19 mouse cellular contexts compared by ENCODE assay signal in the genomic region with DNA sequence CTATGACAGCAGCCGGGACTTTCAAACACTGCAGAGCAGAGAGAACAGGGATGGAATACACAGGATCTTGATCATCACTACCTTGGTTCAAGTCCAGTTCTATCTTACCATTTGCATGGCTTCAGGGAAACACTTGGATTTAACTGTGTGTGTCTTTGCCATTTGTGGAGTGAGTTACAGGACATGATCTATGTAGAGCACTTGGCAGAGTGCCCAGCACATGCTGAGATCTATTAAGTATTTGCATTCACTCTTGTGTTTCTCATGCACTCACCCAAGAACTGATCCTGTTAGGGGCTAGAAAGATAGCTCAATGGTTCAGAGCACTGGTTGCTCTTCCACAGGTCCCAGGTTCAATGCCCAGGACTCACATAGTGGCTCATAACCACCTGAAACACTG. TPM values are rescaled to one million over a fixed set of nuclear protein-coding genes. Genes with fewer than 3 reads are reported as not detected.
A peak's percentile ranks its signal among the peaks of the same experiment; 100 is the strongest.
DNase-seq lines count a peak whose midpoint lies in the region; ATAC-seq and TF ChIP-seq lines count a peak whose summit lies in the region.
"Had no signal": no experiment of that assay in that cellular context is flagged by ENCODE, and none has a peak within 500 bp of the region (broad histone marks: within the 10 kb centered on the region; RNA-seq: fewer than 3 reads in every experiment).

No protein-coding gene starts in this region.

- no peak overlapping the region for H3K9ac ChIP-seq in forebrain, embryonic 14.5 days (ENCODE audit: low read length)
- no peak overlapping the region for H3K9ac ChIP-seq in forebrain, embryonic 16.5 days (replicated peaks; ENCODE audit: low read depth, low read length)
- H3K9ac ChIP-seq in liver, postnatal 0 days (replicated peaks): no peak overlapping the region
- H3K9ac ChIP-seq: embryonic facial prominence, embryonic 15.5 days; limb, embryonic 15.5 days; midbrain, embryonic 12.5 days had no signal

- H3K27ac ChIP-seq in forebrain, embryonic 14.5 days (ENCODE audit: low read depth, low read length): no peak overlapping the region
- H3K27ac ChIP-seq in forebrain, embryonic 16.5 days (ENCODE audit: low read length): no peak overlapping the region
- no peak overlapping the region for H3K27ac ChIP-seq in liver, postnatal 0 days (ENCODE audit: low read depth)
- H3K27ac ChIP-seq: embryonic facial prominence, embryonic 15.5 days; limb, embryonic 15.5 days; midbrain, embryonic 12.5 days had no signal

- no peaks in the 10 kb centered on the region for H3K4me1 ChIP-seq in forebrain, embryonic 14.5 days (ENCODE audit: control insufficient read depth, insufficient read depth, low read length)
- H3K4me1 ChIP-seq in forebrain, embryonic 16.5 days (replicated peaks; ENCODE audit: control insufficient read depth, insufficient read depth, low read length): no peaks in the 10 kb centered on the region
- no peaks in the 10 kb centered on the region for H3K4me1 ChIP-seq in liver, postnatal 0 days (ENCODE audit: insufficient read depth)
- H3K4me1 ChIP-seq: embryonic facial prominence, embryonic 15.5 days; limb, embryonic 15.5 days; midbrain, embryonic 12.5 days had no signal

- no peaks in the 10 kb centered on the region for H3K36me3 ChIP-seq in forebrain, embryonic 14.5 days (ENCODE audit: control insufficient read depth, insufficient read depth, low read length)
- no peaks in the 10 kb centered on the region for H3K36me3 ChIP-seq in forebrain, embryonic 16.5 days (ENCODE audit: control insufficient read depth, insufficient read depth)
- H3K36me3 ChIP-seq in liver, postnatal 0 days (replicated peaks; ENCODE audit: insufficient read depth, low read length): no peaks in the 10 kb centered on the region
- H3K36me3 ChIP-seq: embryonic facial prominence, embryonic 15.5 days; limb, embryonic 15.5 days; midbrain, embryonic 12.5 days had no signal

- no peaks in the 10 kb centered on the region for H3K27me3 ChIP-seq in forebrain, embryonic 14.5 days (replicated peaks; ENCODE audit: control insufficient read depth, insufficient read depth, low read length)
- no peaks in the 10 kb centered on the region for H3K27me3 ChIP-seq in forebrain, embryonic 16.5 days (replicated peaks; ENCODE audit: control insufficient read depth, insufficient read depth, low read length)
- no peaks in the 10 kb centered on the region for H3K27me3 ChIP-seq in liver, postnatal 0 days (ENCODE audit: insufficient read depth, low read length)
- H3K27me3 ChIP-seq: CH12.LX; embryonic facial prominence, embryonic 15.5 days; limb, embryonic 15.5 days; midbrain, embryonic 12.5 days had no signal

- no peak for TF ChIP-seq EP300 in liver, postnatal 0 days (IDR thresholded peaks at IDR 0.05; ENCODE audit: low read depth)

- ATAC-seq in forebrain, embryonic 14.5 days: no peak
- ATAC-seq in forebrain, embryonic 16.5 days: no peak
- ATAC-seq in liver, postnatal 0 days: no peak

- no peak overlapping the region for H3K4me3 ChIP-seq in forebrain, embryonic 14.5 days (ENCODE audit: low read depth, low read length)
- no peak overlapping the region for H3K4me3 ChIP-seq in forebrain, embryonic 16.5 days (replicated peaks; ENCODE audit: low read length)
- H3K4me3 ChIP-seq in liver, postnatal 0 days (ENCODE audit: low read depth, low read length): no peak overlapping the region
- H3K4me3 ChIP-seq: embryonic facial prominence, embryonic 15.5 days; limb, embryonic 15.5 days; midbrain, embryonic 12.5 days had no signal

- no peaks in the 10 kb centered on the region; the same call in 1 of the 2 replicates for H3K9me3 ChIP-seq in forebrain, embryonic 14.5 days (replicated peaks; ENCODE audit: control insufficient read depth, low read length)
- H3K9me3 ChIP-seq in forebrain, embryonic 16.5 days (ENCODE audit: control insufficient read depth, low read length): peaks cover 3% of the 10 kb centered on the region; the same call in 1 of the 2 replicates
- H3K9me3 ChIP-seq in liver, postnatal 0 days (ENCODE audit: low read length): no peaks in the 10 kb centered on the region; the same call in 1 of the 2 replicates
- H3K9me3 ChIP-seq: embryonic facial prominence, embryonic 15.5 days; limb, embryonic 15.5 days had no signal

- no peak overlapping the region for H3K4me2 ChIP-seq in forebrain, embryonic 14.5 days (ENCODE audit: low read length)
- H3K4me2 ChIP-seq in forebrain, embryonic 16.5 days (ENCODE audit: low read length): no peak overlapping the region
- H3K4me2 ChIP-seq in liver, postnatal 0 days (ENCODE audit: low read depth, low read length): no peak overlapping the region
- H3K4me2 ChIP-seq: embryonic facial prominence, embryonic 15.5 days; limb, embryonic 15.5 days; midbrain, embryonic 12.5 days had no signal

- intact Hi-C loops in gastrocnemius, postnatal 36 days (cut with DNase I): no loop called here

- TF ChIP-seq CTCF in liver, postnatal 0 days (IDR thresholded peaks at IDR 0.05; ENCODE audit: low read depth): no peak

- 94% methylated on average over 1 of the region's 1 CpGs for WGBS in forebrain, embryonic 14.5 days
- 88% methylated on average over 1 of the region's 1 CpGs for WGBS in forebrain, embryonic 16.5 days
- 90% methylated on average over 1 of the region's 1 CpGs for WGBS in liver, postnatal 0 days (ENCODE audit: insufficient replicate concordance)

- peak; percentile 7 to 31 for DNase-seq in adrenal gland, adult (ENCODE audit: inconsistent age in 2 of 2, low spot score in 1 of 2)
- DNase-seq in adrenal gland, postnatal 25 days: no peak
- DNase-seq in forebrain, embryonic 14.5 days (ENCODE audit: low spot score): peak; percentile 36
- DNase-seq in liver (peak; percentile 4), NIH3T3 (ENCODE audit: low read depth) (peak; percentile 29)
- no peak for DNase-seq in liver, postnatal 0 days
- no peak for DNase-seq in gastrocnemius, postnatal 36 days
- DNase-seq: cerebellum, adult 11 months; gastrocnemius, postnatal 25 days; layer of hippocampus, adult 9-11 months; lung, adult 18-20 months; lung, postnatal 4 days; right cerebral cortex, postnatal 25 days had no signal

RNA-seq across cellular contexts. Expression of gene Trpc4, which starts 21.5 kb away (rescaled TPM):
- total RNA-seq in adrenal gland, postnatal 25 days (2021): 0.29 and 0.49 TPM in 2 replicates
- polyA plus RNA-seq in forebrain, embryonic 14.5 days (2014; fragmentation: Nextera tagmentation; extraction: Ambion mirVana): 6.1 and 9.8 TPM in 2 replicates
- polyA plus RNA-seq in forebrain, embryonic 16.5 days (2015; fragmentation: Nextera tagmentation; extraction: Ambion mirVana): 13.4 and 15.0 TPM in 2 replicates
- polyA plus RNA-seq in liver, postnatal 0 days (2015; fragmentation: Nextera tagmentation; extraction: Ambion mirVana): not detected in 2 replicates
- under 1 TPM in 1 of 2 experiments, not detected in 1; 0.12 TPM for total RNA-seq in gastrocnemius, postnatal 36 days (2021)
- total RNA-seq: CH12.LX; common myeloid progenitor, adult 5-6 weeks had no signal

Comparison
In these comparisons a context has a peak if more than half of its experiments do, and no peak if none do; other contexts are left out.
1. DNase-seq: peak in adrenal gland, adult (2 of 2), forebrain, embryonic 14.5 days (single experiment), liver (single experiment) and NIH3T3 (single experiment); none in adrenal gland, postnatal 25 days (single experiment), liver, postnatal 0 days (single experiment) and gastrocnemius, postnatal 36 days (0 of 2).